Mouse (Mus musculus): ENCODE measurements around the gene Pip4k2a. TPM values are rescaled to one million over a fixed set of nuclear protein-coding genes. Genes with fewer than 3 reads are reported as not detected.
"Not testable (repeated sequence)": the region's sequence is repeated elsewhere in the genome, so short reads cannot be mapped to it uniquely, and the experiment has no call there.

Pip4k2a gene
- 10.5 and 10.7 TPM in 2 replicates for polyA plus RNA-seq (2015; fragmentation: Nextera tagmentation; extraction: Ambion mirVana)

GRCm38 (mm10) chr2:18998054-18998478 lies at the start of gene Pip4k2a, which contains the start of gene 4930426L09Rik:
Pip4k2a (minus strand) TSS chr2:18998126.
4930426L09Rik (plus strand) TSS chr2:18998343.
- H3K9ac ChIP-seq = peak within 1 kb of the TSS; percentile 87
- H3K27ac ChIP-seq = peak within 1 kb of the TSS; percentile 86
- H3K9me3 ChIP-seq = no peaks in the 10 kb centered on the region
- H3K36me3 ChIP-seq (replicated peaks) = no peaks in the 10 kb centered on the region
- peak; percentile 99 for ATAC-seq (replicated peaks)
- peak within 1 kb of the TSS; percentile 72 for H3K4me3 ChIP-seq
- H3K4me1 ChIP-seq = peaks cover 18% of the 10 kb centered on the region
- peak within 1 kb of the TSS; percentile 69 for H3K4me2 ChIP-seq
- 0% methylated on average over 46 of the region's 66 CpGs for WGBS
- H3K27me3 ChIP-seq (replicated peaks) = no peaks in the 10 kb centered on the region

- 82% methylated on average over 4 of the region's 4 CpGs for WGBS
- Histone ChIP-seq H3K4me3 (no peak overlapping the region), H3K36me3 (replicated peaks) (no peaks in the 10 kb centered on the region), H3K27me3 (replicated peaks) (no peaks in the 10 kb centered on the region), H3K27ac (no peak overlapping the region), H3K9me3 (no peaks in the 10 kb centered on the region), H3K9ac (no peak overlapping the region), H3K4me2 (no peak overlapping the region), H3K4me1 (no peaks in the 10 kb centered on the region)
- no peak for ATAC-seq (replicated peaks)
These were observed 40.1 kb upstream of the Pip4k2a start for GRCm38 (mm10) chr2:19037907-19038570.

GRCm38 (mm10) chr2:19037430-19037829 lies 39.5 kb upstream of the Pip4k2a start:
- Histone ChIP-seq H3K4me3 (no peak overlapping the region), H3K36me3 (replicated peaks) (no peaks in the 10 kb centered on the region), H3K9ac (no peak overlapping the region), H3K27me3 (replicated peaks) (no peaks in the 10 kb centered on the region), H3K4me2 (no peak overlapping the region), H3K9me3 (no peaks in the 10 kb centered on the region), H3K4me1 (no peaks in the 10 kb centered on the region), H3K27ac (no peak overlapping the region)
- 78% methylated on average over 4 of the region's 4 CpGs for WGBS
- no peak for ATAC-seq (replicated peaks)

GRCm38 (mm10) chr2:19024807-19025206 lies 26.9 kb upstream of the Pip4k2a start:
- no peak overlapping the region for H3K4me2 ChIP-seq
- H3K36me3 ChIP-seq (replicated peaks) = no peaks in the 10 kb centered on the region
- no peak overlapping the region for H3K4me3 ChIP-seq
- no peaks in the 10 kb centered on the region for H3K27me3 ChIP-seq (replicated peaks)
- H3K27ac ChIP-seq = no peak overlapping the region
- 72% methylated on average over 2 of the region's 2 CpGs for WGBS
- no peak overlapping the region for H3K9ac ChIP-seq
- no peaks in the 10 kb centered on the region for H3K9me3 ChIP-seq
- no peaks in the 10 kb centered on the region for H3K4me1 ChIP-seq
- no peak for ATAC-seq (replicated peaks)

- H3K36me3 ChIP-seq (replicated peaks) = no peaks in the 10 kb centered on the region
- H3K27ac ChIP-seq = no peak overlapping the region
- ATAC-seq (replicated peaks) = no peak
- H3K4me2 ChIP-seq = no peak overlapping the region
- H3K4me1 ChIP-seq = no peaks in the 10 kb centered on the region
- no peaks in the 10 kb centered on the region for H3K27me3 ChIP-seq (replicated peaks)
- 60% methylated on average over 2 of the region's 2 CpGs for WGBS
- no peak overlapping the region for H3K4me3 ChIP-seq
- H3K9me3 ChIP-seq = no peaks in the 10 kb centered on the region
- no peak overlapping the region for H3K9ac ChIP-seq
These were observed 20.1 kb upstream of the Pip4k2a start for GRCm38 (mm10) chr2:19018034-19018433.

GRCm38 (mm10) chr2:19016839-19017238 lies 18.9 kb upstream of the Pip4k2a start:
- ATAC-seq (replicated peaks) = no peak
- H3K4me1 ChIP-seq = no peaks in the 10 kb centered on the region
- WGBS = 79% methylated on average over 1 of the region's 1 CpGs

GRCm38 (mm10) chr2:19016348-19016747 lies 18.4 kb upstream of the Pip4k2a start:
- no peak for ATAC-seq (replicated peaks)
- H3K27me3 ChIP-seq (replicated peaks) = no peaks in the 10 kb centered on the region
- 82% methylated on average over 5 of the region's 5 CpGs for WGBS
- H3K4me3 ChIP-seq = no peak overlapping the region
- no peak overlapping the region for H3K27ac ChIP-seq
- H3K4me1 ChIP-seq = no peaks in the 10 kb centered on the region
- no peaks in the 10 kb centered on the region for H3K36me3 ChIP-seq (replicated peaks)
- no peak overlapping the region for H3K4me2 ChIP-seq
- H3K9ac ChIP-seq = no peak overlapping the region
- no peaks in the 10 kb centered on the region for H3K9me3 ChIP-seq

More at GRCm38 (mm10) chr2:19016839-19017238, 18.9 kb upstream of the Pip4k2a start:
- H3K36me3 ChIP-seq (replicated peaks) = no peaks in the 10 kb centered on the region
- H3K4me3 ChIP-seq = no peak overlapping the region
- H3K27me3 ChIP-seq (replicated peaks) = no peaks in the 10 kb centered on the region
- no peaks in the 10 kb centered on the region for H3K9me3 ChIP-seq
- H3K9ac ChIP-seq = no peak overlapping the region
- no peak overlapping the region for H3K27ac ChIP-seq
- no peak overlapping the region for H3K4me2 ChIP-seq

GRCm38 (mm10) chr2:19011443-19011842 lies 13.5 kb upstream of the Pip4k2a start:
- H3K9ac ChIP-seq = no peak overlapping the region
- H3K4me1 ChIP-seq = no peaks in the 10 kb centered on the region
- ATAC-seq (replicated peaks) = no peak
- no peaks in the 10 kb centered on the region for H3K36me3 ChIP-seq (replicated peaks)
- 92% methylated on average over 6 of the region's 6 CpGs for WGBS
- H3K27me3 ChIP-seq (replicated peaks) = no peaks in the 10 kb centered on the region
- no peak overlapping the region for H3K27ac ChIP-seq
- no peaks in the 10 kb centered on the region for H3K9me3 ChIP-seq
- H3K4me2 ChIP-seq = no peak overlapping the region
- H3K4me3 ChIP-seq = no peak overlapping the region

- H3K27ac ChIP-seq; H3K4me1 ChIP-seq; H3K4me3 ChIP-seq; H3K36me3 ChIP-seq (replicated peaks); H3K4me2 ChIP-seq; H3K9ac ChIP-seq; ATAC-seq (replicated peaks); H3K9me3 ChIP-seq; H3K27me3 ChIP-seq (replicated peaks): not testable (repeated sequence)
- 83% methylated on average over 1 of the region's 1 CpGs for WGBS
These were observed 12.6 kb upstream of the Pip4k2a start for GRCm38 (mm10) chr2:19010541-19010940.

- WGBS = 82% methylated on average over 4 of the region's 4 CpGs
- ATAC-seq (replicated peaks) = no peak
- Histone ChIP-seq H3K9me3 (no peaks in the 10 kb centered on the region), H3K27ac (no peak overlapping the region), H3K4me2 (no peak overlapping the region), H3K4me3 (no peak overlapping the region), H3K36me3 (replicated peaks) (no peaks in the 10 kb centered on the region), H3K9ac (no peak overlapping the region), H3K4me1 (no peaks in the 10 kb centered on the region), H3K27me3 (replicated peaks) (no peaks in the 10 kb centered on the region)
These were observed 9.7 kb upstream of the Pip4k2a start for GRCm38 (mm10) chr2:19007580-19007979.

GRCm38 (mm10) chr2:19006124-19006523 lies 8.2 kb upstream of the Pip4k2a start:
- Histone ChIP-seq H3K27ac (no peak overlapping the region), H3K36me3 (replicated peaks) (no peaks in the 10 kb centered on the region), H3K4me3 (no peak overlapping the region), H3K4me2 (no peak overlapping the region), H3K4me1 (no peaks in the 10 kb centered on the region), H3K9me3 (no peaks in the 10 kb centered on the region), H3K9ac (no peak overlapping the region), H3K27me3 (replicated peaks) (no peaks in the 10 kb centered on the region)
- no peak for ATAC-seq (replicated peaks)
- WGBS = 87% methylated on average over 7 of the region's 7 CpGs

- 78% methylated on average over 10 of the region's 10 CpGs for WGBS
- Histone ChIP-seq H3K36me3 (replicated peaks) (no peaks in the 10 kb centered on the region), H3K4me1 (no peaks in the 10 kb centered on the region), H3K9ac (no peak overlapping the region), H3K9me3 (no peaks in the 10 kb centered on the region), H3K27ac (no peak overlapping the region), H3K4me2 (no peak overlapping the region), H3K27me3 (replicated peaks) (no peaks in the 10 kb centered on the region), H3K4me3 (no peak overlapping the region)
- ATAC-seq (replicated peaks) = no peak
These were observed 6.9 kb upstream of the Pip4k2a start for GRCm38 (mm10) chr2:19004801-19005200.

GRCm38 (mm10) chr2:18999395-18999794 lies 1.5 kb upstream of the Pip4k2a start:
- H3K27ac ChIP-seq = no peak overlapping the region
- WGBS = 92% methylated on average over 2 of the region's 2 CpGs
- H3K27me3 ChIP-seq (replicated peaks) = no peaks in the 10 kb centered on the region
- no peaks in the 10 kb centered on the region for H3K36me3 ChIP-seq (replicated peaks)
- no peak for ATAC-seq (replicated peaks)
- no peaks in the 10 kb centered on the region for H3K9me3 ChIP-seq
- H3K4me2 ChIP-seq = no peak overlapping the region
- no peak overlapping the region for H3K9ac ChIP-seq
- H3K4me1 ChIP-seq = peaks cover 18% of the 10 kb centered on the region
- no peak overlapping the region for H3K4me3 ChIP-seq
